Mouse (Mus musculus) v-Abl transformed pro-B cells (cell line): ENCODE data around the gene Maml3.

Experiments used
- in situ Hi-C, 2 experiments: fragments of 400-800 bp; cut with MboI; formaldehyde crosslinking; loops; one replicate each; pipeline ENCODE4 v1.15.1; 2025; ENCODE audit not compliant: unreplicated experiment in 2 of 2

The Maml3 gene

GRCm38 (mm10) chr3:52104636-52105151, at the start of gene Maml3:
Maml3 (minus strand) TSS chr3:52105076.
- in situ Hi-C loops: loop anchor here (5.0 to 10.0 kb wide), 8 partner anchors 37 to 452 kb away; no protein-coding TSS in a partner anchor

GRCm38 (mm10) chr3:52151155-52151554, 46.3 kb upstream of the Maml3 start:
- in situ Hi-C loops: no loop called here

- in situ Hi-C loops: no loop called here
Observed at GRCm38 (mm10) chr3:52148301-52148700, 43.4 kb upstream of the Maml3 start.

- in situ Hi-C loops: no loop called here
Observed at GRCm38 (mm10) chr3:52144776-52145460, 40.0 kb upstream of the Maml3 start.

- in situ Hi-C loops: no loop called here
Observed at GRCm38 (mm10) chr3:52143017-52143416, 38.1 kb upstream of the Maml3 start.

GRCm38 (mm10) chr3:52140162-52140561, 35.3 kb upstream of the Maml3 start:
- in situ Hi-C loops: no loop called here

- in situ Hi-C loops: no loop called here
Observed at GRCm38 (mm10) chr3:52125421-52125820, 20.5 kb upstream of the Maml3 start.

- in situ Hi-C loops: no loop called here
Observed at GRCm38 (mm10) chr3:52120858-52121257, 16.0 kb upstream of the Maml3 start.

- in situ Hi-C loops: no loop called here
Observed at GRCm38 (mm10) chr3:52119216-52119615, 14.3 kb upstream of the Maml3 start.

GRCm38 (mm10) chr3:52115421-52115820, 10.5 kb upstream of the Maml3 start:
- in situ Hi-C loops: no loop called here

GRCm38 (mm10) chr3:52108027-52108426, 3.2 kb upstream of the Maml3 start:
- in situ Hi-C loops: loop anchor here in 1 of 2 experiments (10.0 kb wide), 2 partner anchors 93 to 453 kb away; no protein-coding TSS in a partner anchor

- in situ Hi-C loops: loop anchor here in 1 of 2 experiments (10.0 kb wide), 2 partner anchors 90 to 450 kb away; no protein-coding TSS in a partner anchor
Observed at GRCm38 (mm10) chr3:52105156-52105555, 280 bp upstream of the Maml3 start.

GRCm38 (mm10) chr3:52104208-52104607, 668 bp downstream of the Maml3 start:
- in situ Hi-C loops: loop anchor here (5.0 to 10.0 kb wide), 8 partner anchors 37 to 452 kb away; no protein-coding TSS in a partner anchor

- in situ Hi-C loops: loop anchor here (5.0 to 10.0 kb wide), 8 partner anchors 36 to 451 kb away; no protein-coding TSS in a partner anchor
Observed at GRCm38 (mm10) chr3:52103531-52104181, 1.2 kb downstream of the Maml3 start.

GRCm38 (mm10) chr3:52102601-52103530, 2.0 kb downstream of the Maml3 start:
- in situ Hi-C loops: loop anchor here (5.0 to 10.0 kb wide), 8 partner anchors 36 to 451 kb away; no protein-coding TSS in a partner anchor

GRCm38 (mm10) chr3:52101977-52102600, 2.8 kb downstream of the Maml3 start:
- in situ Hi-C loops: loop anchor here (5.0 to 10.0 kb wide), 8 partner anchors 35 to 450 kb away; no protein-coding TSS in a partner anchor

- in situ Hi-C loops: loop anchor here (5.0 to 10.0 kb wide), 8 partner anchors 34 to 449 kb away; no protein-coding TSS in a partner anchor
Observed at GRCm38 (mm10) chr3:52101401-52101976, 3.4 kb downstream of the Maml3 start.

GRCm38 (mm10) chr3:52100926-52101325, 4.0 kb downstream of the Maml3 start:
- in situ Hi-C loops: loop anchor here (5.0 to 10.0 kb wide), 8 partner anchors 34 to 449 kb away; no protein-coding TSS in a partner anchor

GRCm38 (mm10) chr3:52100306-52100705, 4.6 kb downstream of the Maml3 start:
- in situ Hi-C loops: loop anchor here (5.0 to 10.0 kb wide), 8 partner anchors 33 to 448 kb away; no protein-coding TSS in a partner anchor
